Mouse (Mus musculus): Measurements from ENCODE around the gene Gm20708. TPM values are rescaled to one million over a fixed set of nuclear protein-coding genes. Genes with fewer than 3 reads are reported as not detected.
"Not testable (repeated sequence)": the region's sequence is repeated elsewhere in the genome, so short reads cannot be mapped to it uniquely, and the experiment has no call there.

Gm20708 gene
- polyA plus RNA-seq, 1 experiment, result 0.25 TPM

DNA sequence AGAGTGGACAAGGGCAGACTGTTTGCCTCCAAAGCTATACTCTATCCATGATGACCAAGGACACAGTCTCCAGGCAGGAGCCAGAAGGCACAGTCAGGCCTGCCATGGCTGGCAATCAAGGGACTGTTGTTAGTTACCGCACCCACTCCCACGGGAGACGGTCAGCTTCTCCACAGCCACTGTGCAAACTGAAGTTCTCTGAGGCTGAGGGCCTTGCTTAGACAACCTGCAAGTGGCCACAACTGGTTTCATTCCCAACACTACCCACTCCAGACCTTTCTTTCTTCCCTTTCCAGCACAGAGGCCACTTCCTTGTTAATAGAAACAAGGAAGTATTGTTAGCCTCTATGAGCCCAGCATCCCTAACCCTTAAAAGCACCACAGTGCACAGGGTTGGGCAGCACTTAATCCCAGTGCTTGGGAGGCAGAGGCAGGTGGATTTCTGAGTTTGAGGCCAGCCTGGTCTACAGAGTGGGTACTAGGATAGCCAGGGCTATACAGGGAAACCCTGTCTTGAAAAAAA, 6.2 kb upstream of the Gm20708 start:
- no peaks in the 10 kb centered on the region for H3K36me3 ChIP-seq (ENCODE audit: control insufficient read depth, insufficient read depth, low read length)
- H3K4me3 ChIP-seq (ENCODE audit: extremely low read depth, insufficient read depth, insufficient read length), result no peak overlapping the region
- DNase-seq (ENCODE audit: low read depth in 1 of 2, low spot score in 2 of 2), result no peak
- H3K4me1 ChIP-seq (ENCODE audit: control insufficient read depth, insufficient read depth, insufficient read length), result peaks cover 12% of the 10 kb centered on the region
- TF ChIP-seq CTCF (IDR thresholded peaks at IDR 0.05; ENCODE audit: extremely low read depth, insufficient read depth, insufficient read length, insufficient replicate concordance) (no peak), POLR2A (IDR thresholded peaks at IDR 0.05; ENCODE audit: low read depth, low read length) (no peak)
- peak overlapping the region; percentile 4; the same call in 1 of the 2 replicates for H3K27ac ChIP-seq (ENCODE audit: insufficient read depth, low read length)
- WGBS, result 92% methylated on average over 3 of the region's 3 CpGs
- H3K27me3 ChIP-seq (ENCODE audit: control insufficient read depth, insufficient read depth, low read length), result no peaks in the 10 kb centered on the region

GRCm38 (mm10) chr11:117806781-117807180, 2.7 kb upstream of the Gm20708 start:
- H3K36me3 ChIP-seq (ENCODE audit: control insufficient read depth, insufficient read depth, low read length), result no peaks in the 10 kb centered on the region
- no peak overlapping the region for H3K4me3 ChIP-seq (ENCODE audit: extremely low read depth, insufficient read depth, insufficient read length)
- H3K27ac ChIP-seq (ENCODE audit: insufficient read depth, low read length), result no peak overlapping the region
- no peak for DNase-seq (ENCODE audit: low read depth in 1 of 2, low spot score in 2 of 2)
- no peaks in the 10 kb centered on the region for H3K27me3 ChIP-seq (ENCODE audit: control insufficient read depth, insufficient read depth, low read length)
- H3K4me1 ChIP-seq (ENCODE audit: control insufficient read depth, insufficient read depth, insufficient read length), result peaks cover 7% of the 10 kb centered on the region; the same call in 1 of the 2 replicates
- 95% methylated on average over 6 of the region's 6 CpGs for WGBS
- TF ChIP-seq POLR2A (IDR thresholded peaks at IDR 0.05; ENCODE audit: low read depth, low read length) (no peak), CTCF (IDR thresholded peaks at IDR 0.05; ENCODE audit: extremely low read depth, insufficient read depth, insufficient read length, insufficient replicate concordance) (no peak)

- DNase-seq (ENCODE audit: low read depth in 1 of 2, low spot score in 2 of 2), result peak; percentile 63 to 78
- Histone ChIP-seq H3K36me3 (ENCODE audit: control insufficient read depth, insufficient read depth, low read length) (peaks cover 16% of the 10 kb centered on the region), H3K27me3 (ENCODE audit: control insufficient read depth, insufficient read depth, low read length) (no peaks in the 10 kb centered on the region), H3K4me1 (ENCODE audit: control insufficient read depth, insufficient read depth, insufficient read length) (peaks cover 5% of the 10 kb centered on the region; the same call in 1 of the 2 replicates), H3K4me3 (ENCODE audit: extremely low read depth, insufficient read depth, insufficient read length) (peak overlapping the region; percentile 92), H3K27ac (ENCODE audit: insufficient read depth, low read length) (peak overlapping the region; percentile 56)
- TF ChIP-seq POLR2A (IDR thresholded peaks at IDR 0.05; ENCODE audit: low read depth, low read length), result no peak
- no peak for TF ChIP-seq CTCF (IDR thresholded peaks at IDR 0.05; ENCODE audit: extremely low read depth, insufficient read depth, insufficient read length, insufficient replicate concordance)
- WGBS, result under 1% methylated on average over 21 of the region's 21 CpGs
Measured at GRCm38 (mm10) chr11:117810401-117811046, 1.1 kb downstream of the Gm20708 start.

DNA sequence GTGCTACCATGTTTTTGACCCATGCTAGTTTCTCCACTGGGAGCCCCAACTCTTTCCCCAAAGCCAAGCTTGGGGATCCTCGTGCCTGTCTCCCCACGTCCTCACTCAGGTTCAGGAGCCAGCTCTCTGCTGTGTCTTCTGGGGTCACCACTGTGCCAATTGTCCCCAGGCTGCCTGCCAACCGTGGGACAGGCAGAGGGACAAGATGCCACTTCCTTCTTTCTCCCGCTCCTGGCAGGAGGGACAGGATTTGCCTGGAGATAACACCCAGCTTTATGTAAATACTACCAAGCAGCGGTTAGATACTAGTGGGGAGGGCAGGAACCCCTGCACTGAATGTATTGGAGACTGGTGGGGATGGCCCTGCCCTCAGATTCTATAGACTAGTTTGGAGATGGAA, 4.4 kb downstream of the Gm20708 start:
- 65% methylated on average over 5 of the region's 5 CpGs for WGBS
- peaks cover 35% of the 10 kb centered on the region for H3K36me3 ChIP-seq (ENCODE audit: control insufficient read depth, insufficient read depth, low read length)
- no peak overlapping the region for H3K4me3 ChIP-seq (ENCODE audit: extremely low read depth, insufficient read depth, insufficient read length)
- no peak for DNase-seq (ENCODE audit: low read depth in 1 of 2, low spot score in 2 of 2)
- no peaks in the 10 kb centered on the region for H3K27me3 ChIP-seq (ENCODE audit: control insufficient read depth, insufficient read depth, low read length)
- H3K27ac ChIP-seq (ENCODE audit: insufficient read depth, low read length), result peak overlapping the region; percentile 12; the same call in 1 of the 2 replicates
- TF ChIP-seq POLR2A (IDR thresholded peaks at IDR 0.05; ENCODE audit: low read depth, low read length) (no peak), CTCF (IDR thresholded peaks at IDR 0.05; ENCODE audit: extremely low read depth, insufficient read depth, insufficient read length, insufficient replicate concordance) (no peak)
- H3K4me1 ChIP-seq (ENCODE audit: control insufficient read depth, insufficient read depth, insufficient read length), result peaks cover 5% of the 10 kb centered on the region; the same call in 1 of the 2 replicates

DNA sequence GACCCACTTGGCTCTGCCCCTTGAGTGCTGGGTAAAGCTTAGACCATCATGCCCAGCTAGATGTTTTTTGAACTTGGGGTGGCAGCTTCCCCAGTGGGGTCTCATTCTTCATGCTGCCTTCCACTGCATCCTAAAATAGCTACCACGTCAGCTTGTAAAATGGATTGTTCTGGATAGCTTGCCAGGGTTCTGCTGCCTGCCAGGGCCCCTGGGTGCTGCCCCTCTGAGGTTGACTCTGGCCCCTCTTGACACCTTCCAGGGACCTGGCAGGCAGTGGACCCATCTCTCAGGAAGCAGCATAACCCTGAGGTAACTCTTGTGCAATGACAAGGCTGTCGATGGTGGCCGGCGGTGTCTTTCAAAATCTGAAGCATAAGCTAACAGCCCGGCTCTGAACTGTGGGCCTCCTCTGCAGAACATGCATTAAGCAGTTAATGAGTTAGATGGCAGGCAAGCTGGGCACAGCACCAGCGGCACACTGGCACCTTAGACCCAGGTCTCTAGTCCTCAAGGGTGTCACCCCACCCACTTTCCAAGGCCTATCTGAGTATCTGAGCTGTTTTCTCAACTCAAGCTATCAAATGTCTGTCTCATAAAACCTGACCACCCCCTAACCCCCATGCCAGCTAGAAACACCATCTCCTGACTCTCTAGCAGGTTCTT, 5.4 kb downstream of the Gm20708 start:
- TF ChIP-seq CTCF (IDR thresholded peaks at IDR 0.05; ENCODE audit: extremely low read depth, insufficient read depth, insufficient read length, insufficient replicate concordance) (no peak), POLR2A (IDR thresholded peaks at IDR 0.05; ENCODE audit: low read depth, low read length) (no peak)
- H3K36me3 ChIP-seq (ENCODE audit: control insufficient read depth, insufficient read depth, low read length), result peaks cover 39% of the 10 kb centered on the region
- no peak overlapping the region for H3K4me3 ChIP-seq (ENCODE audit: extremely low read depth, insufficient read depth, insufficient read length)
- no peaks in the 10 kb centered on the region for H3K27me3 ChIP-seq (ENCODE audit: control insufficient read depth, insufficient read depth, low read length)
- DNase-seq (ENCODE audit: low read depth in 1 of 2, low spot score in 2 of 2), result no peak
- no peaks in the 10 kb centered on the region; the same call in 1 of the 2 replicates for H3K4me1 ChIP-seq (ENCODE audit: control insufficient read depth, insufficient read depth, insufficient read length)
- H3K27ac ChIP-seq (ENCODE audit: insufficient read depth, low read length), result no peak overlapping the region
- WGBS, result 93% methylated on average over 6 of the region's 6 CpGs

GRCm38 (mm10) chr11:117815850-117816249, 6.4 kb downstream of the Gm20708 start:
- H3K4me1 ChIP-seq (ENCODE audit: control insufficient read depth, insufficient read depth, insufficient read length); H3K27ac ChIP-seq (ENCODE audit: insufficient read depth, low read length); DNase-seq (ENCODE audit: low read depth in 1 of 2, low spot score in 2 of 2); H3K27me3 ChIP-seq (ENCODE audit: control insufficient read depth, insufficient read depth, low read length); H3K4me3 ChIP-seq (ENCODE audit: extremely low read depth, insufficient read depth, insufficient read length): not testable (repeated sequence)
- 89% methylated on average over 9 of the region's 9 CpGs for WGBS
- peaks cover 41% of the 10 kb centered on the region for H3K36me3 ChIP-seq (ENCODE audit: control insufficient read depth, insufficient read depth, low read length)

Data from spleen, adult 2 months (tissue).